Mouse (Mus musculus) adrenal gland, adult (tissue): ENCODE data around the gene Sbds.
A peak's percentile ranks its signal among the peaks of the same experiment; 100 is the strongest.

Source experiments
- DNase-seq, 2 experiments: peaks; one replicate each; pipeline ENCODE4 v3.0.0; 2022 to 2023; ENCODE audit warnings: low spot score in 1 of 2; ENCODE audit not compliant: inconsistent age in 2 of 2

Sbds gene

DNA sequence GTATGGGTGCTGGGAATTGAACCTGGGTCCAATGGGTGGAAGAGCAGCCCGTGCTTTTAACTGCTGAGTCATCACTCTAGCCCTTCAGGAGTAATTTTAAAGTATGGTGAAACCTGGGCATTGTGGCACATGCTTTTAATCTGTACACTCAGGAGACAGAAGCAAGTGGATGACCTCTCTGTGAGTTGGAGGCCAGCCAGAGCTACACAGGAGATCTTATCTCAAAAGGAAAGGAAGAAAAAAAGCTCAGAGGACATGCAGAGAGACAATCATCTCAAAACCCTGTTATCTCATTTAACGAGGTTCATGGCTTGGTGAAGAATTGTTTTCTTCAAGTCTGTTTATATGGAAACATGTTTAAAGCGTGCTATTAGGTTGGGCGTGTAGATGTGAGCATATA is 51.4 kb downstream of the Sbds start:
- peak; percentile 29 to 59 for DNase-seq

DNA sequence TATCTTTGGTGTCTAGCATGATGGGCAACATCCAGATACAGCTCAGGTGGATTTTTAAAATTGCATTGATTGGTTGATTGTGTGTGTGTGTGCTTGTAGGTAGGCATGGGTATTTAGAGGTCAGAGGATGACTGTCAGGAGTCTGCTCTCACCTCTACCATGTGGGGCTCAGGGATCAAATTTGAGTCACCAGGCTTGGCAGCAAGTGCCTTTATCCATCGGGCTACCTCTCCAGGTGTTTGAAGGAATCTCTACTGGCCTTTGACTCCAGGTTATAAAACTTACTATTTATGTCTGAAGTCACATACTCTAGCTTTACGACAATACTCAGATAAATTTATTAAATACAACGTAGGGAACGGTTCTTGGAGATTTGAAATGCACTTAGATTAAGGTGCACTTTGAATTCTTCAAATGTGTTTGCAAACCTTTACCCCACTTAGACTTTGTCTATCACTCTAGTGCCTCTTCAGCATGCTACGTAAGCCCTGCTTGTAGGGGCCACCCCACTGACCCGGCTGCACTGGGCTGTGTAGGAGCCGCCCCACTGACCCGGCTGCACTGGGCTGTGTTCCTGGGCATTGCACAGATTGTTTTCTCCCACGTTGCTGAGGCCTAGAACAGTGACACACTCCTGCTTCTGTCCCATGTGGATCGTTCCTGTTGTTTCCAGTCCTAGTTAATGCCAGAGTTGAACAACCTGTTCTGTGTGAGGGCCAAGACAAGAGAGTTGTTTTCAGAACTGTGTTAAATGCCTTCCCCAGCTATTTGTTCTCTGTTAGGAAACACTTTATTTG is 54.9 kb downstream of the Sbds start:
- no peak for DNase-seq

DNA sequence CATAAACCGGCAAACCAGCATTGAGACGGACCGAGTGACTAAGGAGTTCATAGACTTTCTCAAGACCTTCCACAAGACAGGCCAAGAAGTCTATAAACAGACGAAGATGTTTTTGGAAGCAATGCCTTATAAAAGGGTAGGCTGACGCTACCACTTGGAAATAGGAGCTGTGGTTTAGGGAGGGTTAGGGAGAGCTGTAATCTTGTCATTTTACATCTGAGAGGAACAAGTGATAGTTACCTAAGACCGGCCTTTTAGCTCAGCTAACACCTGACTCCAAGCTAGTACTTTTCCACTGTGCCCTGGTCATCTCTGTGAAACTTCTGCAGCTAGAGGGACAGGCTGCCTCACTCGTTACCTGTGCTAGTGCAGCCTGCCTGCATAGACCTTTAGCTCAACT is 57.3 kb downstream of the Sbds start:
- no peak for DNase-seq

DNA sequence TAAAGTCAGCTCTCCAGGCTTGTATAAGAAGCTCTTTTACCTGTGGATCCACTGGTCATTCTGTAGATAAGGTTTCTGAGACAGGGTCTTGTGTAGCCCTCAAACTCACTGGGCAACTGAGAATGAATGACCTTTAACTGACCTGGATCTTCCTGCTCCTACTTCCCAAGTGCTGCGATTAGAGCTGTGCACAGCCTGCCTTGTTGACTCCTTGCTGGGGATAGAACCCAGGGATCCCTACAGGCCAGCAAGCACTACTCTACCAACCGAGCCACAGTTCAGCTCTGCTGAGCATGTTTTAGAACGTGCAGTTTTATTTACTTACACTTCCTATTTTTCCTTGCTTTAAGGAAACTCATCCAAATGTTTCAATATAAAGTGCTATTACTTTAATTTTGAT is 57.9 kb downstream of the Sbds start:
- DNase-seq: no peak

DNA sequence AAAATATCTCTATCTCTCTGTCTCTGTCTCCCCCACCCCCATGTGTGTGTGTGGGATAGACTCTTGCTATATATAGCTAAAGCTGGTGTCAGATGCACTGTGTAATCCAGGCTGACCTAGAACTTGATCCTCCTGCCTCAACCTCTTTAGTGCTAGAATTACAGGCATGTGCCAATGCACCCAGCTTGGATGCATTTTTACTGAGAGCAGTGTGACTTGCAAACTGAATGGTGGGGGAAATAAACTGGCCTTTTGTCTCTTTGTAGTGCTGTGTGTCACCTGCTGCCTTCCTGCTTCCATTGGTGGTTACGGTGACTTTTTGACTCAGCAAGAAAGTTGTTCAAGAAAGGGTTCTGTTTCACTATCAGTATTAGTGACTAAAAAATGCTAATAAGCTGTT is 59.0 kb downstream of the Sbds start:
- DNase-seq: no peak
